Mouse (Mus musculus): ENCODE measurements at regions not wholly inside any gene's neighbourhood (a gene's known extent, or its start where the extent isn't known, plus 50 kb on each side); places are given as distances from the start of the nearest gene placed in this dataset.
A peak's percentile ranks its signal among the peaks of the same experiment; 100 is the strongest.

DNA sequence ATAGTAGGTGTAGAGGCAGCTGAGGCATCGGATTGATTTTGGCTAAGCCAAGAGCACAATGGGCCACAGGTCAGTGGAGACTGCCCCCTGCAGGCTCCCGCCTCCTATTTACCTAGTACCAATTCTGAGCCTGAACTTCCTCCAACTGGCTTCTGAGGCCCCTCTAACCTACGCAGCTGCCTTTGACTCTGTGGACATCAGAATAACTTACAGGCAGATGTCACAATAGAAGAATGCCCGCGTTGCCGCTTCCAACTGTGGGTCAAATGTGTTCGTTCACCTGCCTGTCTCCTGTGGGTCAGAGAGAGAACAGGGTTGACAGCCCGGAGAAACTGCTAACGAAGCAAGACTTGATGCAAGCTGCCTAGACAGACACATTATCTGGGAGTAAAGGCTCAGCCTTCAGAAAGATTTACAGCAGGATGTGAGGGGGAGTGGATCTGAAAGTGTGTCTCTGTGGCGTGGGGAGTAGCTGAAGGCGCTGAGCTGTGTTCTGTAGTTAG is 153.2 kb downstream of the Gm10260 start:
- TF ChIP-seq POLR2A (IDR thresholded peaks at IDR 0.05; ENCODE audit: extremely low read depth, insufficient read depth, low read length) (no peak), CTCF (IDR thresholded peaks at IDR 0.05; ENCODE audit: low read depth, low read length) (peak; percentile 90)

All from liver, adult 2 months (tissue).